Mouse (Mus musculus) adrenal gland, adult 18-20 months (tissue): ENCODE measurements around the gene Ccdc188. TPM values are rescaled to one million over a fixed set of nuclear protein-coding genes. Genes with fewer than 3 reads are reported as not detected.
A peak's percentile ranks its signal among the peaks of the same experiment; 100 is the strongest.
"Not testable (repeated sequence)": the region's sequence is repeated elsewhere in the genome, so short reads cannot be mapped to it uniquely, and the experiment has no call there.

Experiments
- DNase-seq, 2 experiments: peaks; one replicate each; pipeline ENCODE4 v3.0.0; 2021 to 2022; ENCODE audit warnings: low spot score in 2 of 2
- long read RNA-seq, 2 experiments: library from polyadenylated mRNA; stranded (forward); transcript quantifications; one replicate each; pipeline ENCODE4 v2.0.0; 2021
- total RNA-seq, 2 experiments: library from RNA; stranded (reverse); gene quantifications; 1 replicate in 1 of 2; 2 replicates in 1 of 2; pipeline ENCODE4 v1.2.3; 2021

Gene Ccdc188
- not detected for total RNA-seq
- long read RNA-seq, experiment 1 = 0 reads
- long read RNA-seq, experiment 2 = 0 reads

GRCm38 (mm10) chr16:18217579-18217978, at the start of gene Ccdc188:
Gene Ccdc188, plus strand, starts transcription at chr16:18217879.
- DNase-seq = no peak

DNA sequence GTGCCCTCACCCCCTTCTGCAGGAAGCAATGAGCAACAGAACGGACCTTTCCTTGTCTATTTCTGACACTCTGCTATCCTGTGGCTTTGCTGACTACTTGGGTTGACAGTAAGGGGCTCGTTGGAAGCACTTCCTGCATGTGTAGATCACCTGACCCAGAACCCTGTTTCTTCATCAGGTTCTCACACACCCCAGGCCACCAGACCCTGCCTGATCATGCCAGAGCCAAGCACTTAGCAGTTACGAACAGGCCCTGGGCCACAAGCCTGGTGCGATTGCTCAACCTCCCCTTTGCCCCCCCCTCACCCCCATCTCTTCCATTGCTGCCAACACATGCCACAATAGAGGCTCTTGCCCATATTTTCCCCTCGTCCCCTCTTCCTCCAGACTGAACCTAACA, 48.5 kb upstream of the Ccdc188 start:
- no peak for DNase-seq

GRCm38 (mm10) chr16:18169776-18170175, 47.9 kb upstream of the Ccdc188 start:
- DNase-seq = no peak

GRCm38 (mm10) chr16:18172266-18172855, 45.3 kb upstream of the Ccdc188 start:
- DNase-seq = peak; percentile 82 to 86

DNA sequence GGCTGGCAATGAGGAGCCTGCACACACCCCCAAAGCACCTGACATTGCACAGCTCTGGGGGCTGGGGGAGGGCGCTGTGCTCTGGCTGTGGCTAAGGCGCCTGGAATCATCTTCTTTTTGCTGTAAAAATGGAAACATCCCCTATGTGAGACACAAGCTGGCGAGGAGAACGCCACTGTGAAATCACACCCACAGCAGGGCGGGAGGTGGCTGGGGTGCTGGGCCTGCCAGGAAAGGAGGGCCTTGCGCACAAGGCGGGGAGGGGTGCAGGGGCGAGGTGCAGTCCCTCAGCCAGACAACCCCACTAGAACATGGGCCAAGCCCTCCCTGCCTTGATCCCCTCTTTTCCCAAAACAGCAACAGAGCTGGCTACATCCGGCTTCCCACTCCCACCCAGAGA, 44.4 kb upstream of the Ccdc188 start:
- no peak for DNase-seq

GRCm38 (mm10) chr16:18173788-18174187, 43.9 kb upstream of the Ccdc188 start:
- no peak for DNase-seq

DNA sequence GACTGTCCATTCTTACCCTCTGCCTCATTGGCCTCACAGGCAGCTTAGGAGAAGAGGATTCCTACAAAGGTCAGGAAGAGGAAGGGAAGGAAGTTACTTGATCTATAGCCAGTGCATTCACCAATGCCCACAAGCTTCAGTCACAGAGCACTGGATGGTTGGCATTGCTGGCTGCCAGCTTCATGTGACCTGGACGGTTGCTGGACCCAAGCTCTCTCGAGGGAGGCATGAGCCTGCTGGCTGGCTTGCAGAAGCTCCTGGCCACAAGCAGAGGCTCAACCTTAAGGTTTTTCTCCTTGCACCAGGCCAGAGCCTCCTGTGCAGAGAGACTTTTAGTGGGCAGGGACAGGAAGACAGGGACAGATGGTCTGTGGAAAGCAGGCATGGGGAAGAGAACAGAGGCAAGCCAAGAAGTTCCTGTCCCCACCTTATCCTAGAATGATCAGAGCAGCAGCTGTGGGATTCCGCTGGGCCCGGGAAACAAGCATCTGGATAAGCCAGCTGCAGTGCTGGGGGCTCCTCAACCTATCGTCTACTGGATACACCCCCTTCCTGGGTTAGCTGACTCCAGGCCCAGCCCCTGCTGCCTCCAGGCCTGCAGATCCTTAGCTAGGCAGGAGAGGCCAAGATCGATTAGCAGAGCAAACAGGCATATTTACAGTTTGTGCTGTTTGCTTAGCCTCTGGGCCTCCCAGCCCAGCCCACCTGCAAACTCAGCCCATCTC, 41.7 kb upstream of the Ccdc188 start:
- DNase-seq = no peak

DNA sequence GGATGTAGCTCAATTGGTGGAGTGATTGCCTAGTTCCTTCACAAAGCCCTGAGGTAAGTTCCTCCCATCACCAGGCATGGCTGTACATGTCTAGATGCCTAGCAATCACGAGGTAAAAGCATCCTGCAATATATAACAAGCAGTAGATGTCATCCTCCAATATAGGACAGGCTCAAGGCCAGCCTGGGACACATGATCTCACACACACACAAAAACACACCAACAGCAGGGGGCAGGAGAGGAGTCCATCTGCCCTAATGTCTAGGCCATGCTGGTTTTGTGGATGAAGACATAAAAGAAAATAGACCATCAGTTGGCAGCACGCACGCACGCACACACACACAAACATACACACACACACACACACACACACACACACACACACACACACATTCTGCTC, 40.9 kb upstream of the Ccdc188 start:
- DNase-seq = no peak

DNA sequence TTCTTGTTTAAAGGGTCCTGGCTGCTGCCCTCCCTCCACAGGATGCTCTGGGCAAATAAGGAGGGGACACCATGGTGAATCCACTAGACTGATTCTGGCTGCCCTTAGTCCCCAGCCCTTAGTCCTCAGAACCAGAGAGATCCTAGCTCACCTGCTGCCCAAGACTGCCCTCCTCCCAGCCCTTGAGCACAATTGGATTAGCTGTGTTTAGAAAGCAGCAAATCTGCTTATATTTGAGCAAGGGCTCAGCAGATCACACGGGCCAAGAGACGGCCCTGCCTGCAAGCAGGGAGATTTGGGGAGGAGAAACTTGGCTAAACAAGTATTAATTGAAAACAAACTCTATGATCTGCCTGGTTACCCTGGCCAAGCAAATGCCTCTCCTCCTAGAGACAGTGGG, 38.1 kb upstream of the Ccdc188 start:
- no peak for DNase-seq

DNA sequence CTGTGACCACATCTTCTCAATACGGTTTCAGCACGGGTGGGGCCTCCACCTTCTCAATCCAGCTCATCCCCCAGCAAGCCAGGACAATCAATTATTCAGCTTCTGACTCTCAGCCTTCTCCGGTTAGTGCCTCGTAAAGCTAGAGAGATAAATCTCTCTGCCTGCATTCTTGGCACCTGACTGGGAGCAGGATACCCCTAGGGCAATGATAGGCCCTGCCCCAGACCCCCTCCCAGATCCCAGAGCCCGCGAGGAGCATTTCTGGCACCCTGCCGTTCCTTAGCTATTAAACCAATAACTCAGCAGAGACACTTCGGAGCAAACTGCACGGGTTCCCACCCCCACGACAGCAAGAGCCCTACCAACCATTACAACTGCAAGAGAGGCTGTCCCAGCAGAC, 36.3 kb upstream of the Ccdc188 start:
- no peak for DNase-seq

DNA sequence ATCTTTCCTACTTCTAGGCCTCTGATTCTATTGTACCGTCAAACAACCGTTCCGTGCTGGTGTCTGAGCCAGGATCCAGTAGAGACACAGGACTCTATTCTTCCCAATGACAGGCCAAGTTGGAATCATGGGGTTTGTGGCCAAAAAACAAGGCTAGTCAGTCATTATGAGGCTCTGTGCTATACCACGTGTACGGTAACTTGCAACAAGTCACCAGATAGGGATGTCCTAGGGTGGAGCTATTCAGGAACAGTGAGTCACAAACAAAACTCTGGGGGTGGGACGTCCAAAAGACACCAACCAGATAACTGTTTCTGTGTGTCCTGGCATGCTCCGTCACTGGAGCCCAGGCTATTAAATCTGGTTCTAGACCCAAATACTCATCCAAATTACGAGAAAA, 34.9 kb upstream of the Ccdc188 start:
- DNase-seq = no peak

DNA sequence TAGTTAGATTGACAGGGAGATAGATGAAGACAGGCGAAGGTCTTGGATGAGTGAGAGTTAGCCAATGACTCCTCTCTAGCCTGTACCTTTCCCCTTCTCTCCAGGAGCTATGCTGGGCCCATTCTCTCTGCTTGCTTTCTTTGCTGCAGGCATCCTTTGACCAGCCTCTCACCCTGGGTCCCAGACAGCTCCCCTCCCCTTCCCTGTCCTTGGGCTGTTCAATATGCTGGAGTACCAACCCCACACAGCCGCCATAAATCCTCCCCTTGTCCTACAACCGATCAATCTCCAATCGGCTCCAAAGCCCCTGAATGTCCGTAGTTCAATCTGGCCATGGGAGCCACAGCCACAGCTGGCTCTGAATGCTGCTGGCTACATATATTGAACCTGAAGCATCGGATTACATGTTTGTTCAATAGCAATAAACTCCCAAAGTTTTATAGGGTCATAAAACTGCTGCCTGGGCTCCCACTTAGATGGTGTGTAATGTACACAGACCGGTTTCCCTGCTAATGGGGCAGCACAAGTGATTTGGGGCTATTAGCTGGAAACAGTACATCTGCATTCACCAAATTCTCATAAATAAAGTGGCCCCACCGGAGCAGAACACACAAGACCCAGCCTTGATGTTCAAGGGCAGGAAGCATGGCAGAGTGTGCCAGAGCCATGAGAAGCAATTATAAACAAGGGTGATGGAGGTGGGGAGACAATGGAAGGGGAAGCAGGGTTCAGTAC, 31.8 kb upstream of the Ccdc188 start:
- DNase-seq = no peak

DNA sequence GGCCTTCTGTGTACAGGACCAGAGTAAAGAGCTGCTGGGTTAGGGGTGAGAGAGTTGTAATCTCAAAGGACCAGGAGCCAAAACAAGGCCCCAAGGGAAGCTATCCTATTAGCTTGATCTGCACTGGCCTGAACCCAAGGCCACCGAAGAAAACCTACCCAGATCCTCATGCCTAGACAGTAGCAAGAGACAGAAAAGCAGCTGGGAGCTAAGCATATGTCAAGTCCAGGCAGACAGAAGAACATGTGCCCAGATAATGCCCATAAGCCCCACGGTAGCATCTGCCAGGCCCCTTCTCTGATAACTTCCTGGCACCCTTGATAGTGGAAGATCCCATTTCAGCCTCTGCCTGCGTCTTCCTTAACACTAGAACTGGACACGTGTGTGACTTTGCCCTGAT, 30.9 kb upstream of the Ccdc188 start:
- DNase-seq = no peak

DNA sequence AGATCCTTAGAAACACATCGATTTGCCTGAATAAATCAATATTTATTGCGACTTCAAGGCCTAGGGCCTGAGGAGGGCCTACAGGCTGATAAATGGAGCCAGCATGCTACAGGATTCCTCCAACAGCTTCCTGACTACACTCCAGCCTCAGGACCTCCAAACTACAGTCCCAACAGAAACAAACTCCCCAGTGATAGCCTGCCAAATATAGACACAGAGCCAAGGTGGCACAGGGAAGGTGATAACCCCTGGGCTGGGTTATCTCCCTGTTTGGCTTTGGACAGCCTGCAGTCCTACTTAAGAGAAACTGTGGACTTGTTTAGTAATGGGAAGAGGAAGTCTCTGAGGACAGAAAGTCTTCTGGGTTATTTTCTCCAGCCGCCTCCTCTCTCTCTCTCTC, 30.5 kb upstream of the Ccdc188 start:
- DNase-seq = no peak

- DNase-seq = no peak
Measured at GRCm38 (mm10) chr16:18191006-18191405, 26.7 kb upstream of the Ccdc188 start.

- DNase-seq = no peak
Measured at GRCm38 (mm10) chr16:18194208-18194985, 23.3 kb upstream of the Ccdc188 start.

DNA sequence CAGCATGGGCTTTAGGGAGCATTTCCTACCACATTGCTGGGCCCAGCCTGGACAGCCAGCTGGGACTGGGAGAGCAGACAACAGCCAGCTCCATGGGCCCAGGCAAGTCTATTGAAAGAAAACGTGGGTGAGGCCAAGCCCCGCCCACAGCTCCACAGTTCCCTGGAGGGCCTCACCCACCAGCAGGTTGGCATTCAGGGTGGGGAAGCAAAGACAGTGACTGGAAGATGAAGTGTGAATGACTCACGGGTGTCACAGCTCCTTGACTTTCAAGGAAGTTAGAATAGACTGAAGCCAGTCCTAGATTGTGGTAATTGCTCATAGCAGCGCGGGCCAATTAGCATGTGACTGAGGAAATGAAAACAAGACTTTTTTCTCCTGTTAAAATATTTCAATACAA, 22.6 kb upstream of the Ccdc188 start:
- no peak for DNase-seq

- not testable (repeated sequence) for DNase-seq
Measured at GRCm38 (mm10) chr16:18195561-18195960, 22.1 kb upstream of the Ccdc188 start.

- DNase-seq = no peak
Measured at GRCm38 (mm10) chr16:18197881-18198280, 19.8 kb upstream of the Ccdc188 start.

DNA sequence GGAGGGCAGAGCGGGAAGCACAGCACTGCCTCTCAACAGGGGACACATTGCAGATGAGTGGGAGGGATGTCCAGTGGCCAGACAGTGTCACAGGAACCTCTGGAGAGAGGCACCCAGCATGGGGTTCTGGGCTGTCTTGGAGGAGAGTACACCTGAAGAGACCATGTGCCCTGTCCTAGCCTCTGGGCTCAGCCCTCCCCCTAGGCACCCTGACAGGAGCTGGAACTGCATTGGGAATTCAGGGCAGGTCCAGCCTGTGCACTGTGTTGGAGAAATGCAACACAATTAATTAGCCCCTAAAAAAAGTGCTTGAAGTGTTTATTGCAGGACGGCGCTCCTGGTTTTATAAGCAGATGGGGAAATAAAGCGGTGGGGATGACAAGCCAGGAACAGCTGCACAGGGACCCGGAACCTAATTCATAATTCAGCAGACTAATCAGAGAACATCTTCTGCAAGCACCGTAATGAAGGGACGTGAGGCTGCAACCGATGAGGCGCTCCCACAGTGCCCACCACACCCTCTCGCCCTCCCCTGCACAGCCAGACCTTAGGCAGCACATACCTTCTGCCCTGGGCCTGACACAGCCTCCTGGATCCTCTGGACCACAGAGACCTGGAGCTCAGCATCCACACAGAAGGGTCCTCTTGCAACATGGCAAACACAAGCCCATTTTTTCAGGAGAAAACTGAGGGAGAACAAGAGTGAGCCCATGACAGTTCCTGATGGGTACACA, 19.1 kb upstream of the Ccdc188 start:
- no peak for DNase-seq

DNA sequence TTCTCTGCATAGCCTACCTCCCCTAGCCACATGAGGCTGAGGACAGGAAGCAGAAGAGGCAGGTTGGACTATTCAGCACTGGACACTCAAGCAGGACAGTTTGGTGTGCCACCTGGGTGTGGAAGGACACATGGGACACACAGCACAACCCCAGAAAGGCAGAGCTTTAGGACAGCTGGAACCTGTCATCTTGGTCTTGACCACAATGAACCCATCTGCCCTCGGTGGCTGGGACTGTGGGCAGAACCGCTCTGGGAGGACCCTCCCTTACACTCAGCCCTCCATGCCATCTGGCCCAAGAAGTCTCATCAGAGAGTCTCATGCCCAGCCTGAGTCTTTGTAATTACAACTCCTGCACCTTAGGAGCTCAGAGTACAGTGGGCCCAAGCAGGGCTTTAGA, 17.6 kb upstream of the Ccdc188 start:
- DNase-seq = no peak
